Mouse (Mus musculus) liver, postnatal 0 days (tissue): ENCODE data around the gene Chmp1a.

Experiments used
- CTCF ChIP-seq: sonication (generic); IDR thresholded peaks from 2 replicates; pipeline ENCODE4 v1.5.1; 2016; ENCODE audit warnings: antibody characterized with exemption, low read depth
- EP300 ChIP-seq: IDR thresholded peaks from 2 replicates; pipeline ENCODE4 v1.6.1; 2016; ENCODE audit warnings: antibody characterized with exemption, low read depth, mild to moderate bottlenecking

- no peak for TF ChIP-seq EP300
- peak; percentile 66 for TF ChIP-seq CTCF
Observed at GRCm38 (mm10) chr8:123190678-123191077, 21.9 kb downstream of the Chmp1a start.
